In the genomic region with DNA sequence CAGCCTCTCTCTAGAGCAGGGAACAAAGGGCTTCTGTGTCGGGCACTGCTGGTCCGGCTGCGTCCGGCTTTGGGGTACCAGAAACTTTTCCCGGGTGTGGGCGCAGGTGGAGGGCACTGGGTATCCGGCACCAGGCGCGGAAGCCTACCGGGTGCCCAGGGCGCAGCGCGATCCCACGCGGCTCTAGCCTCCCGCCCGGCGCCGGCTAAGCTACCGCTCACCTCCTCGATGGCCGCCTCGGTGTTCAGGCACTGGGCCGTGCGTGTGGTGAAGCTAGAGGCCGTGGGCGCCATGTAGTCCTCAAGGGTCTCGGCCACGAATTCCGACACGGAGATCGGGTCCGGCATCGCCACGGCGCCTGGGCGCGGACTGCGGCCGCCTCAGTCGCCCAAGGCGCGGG, we compare ENCODE assay signal across 8 mouse cellular contexts.
DNase-seq lines count a peak whose midpoint lies in the region; ATAC-seq and TF ChIP-seq lines count a peak whose summit lies in the region.
"Not testable (repeated sequence)": the region's sequence is repeated elsewhere in the genome, so short reads cannot be mapped to it uniquely, and the experiment has no call there.

No protein-coding gene starts in this region.

- not testable (repeated sequence) for ATAC-seq in heart, embryonic 15.5 days (replicated peaks; ENCODE audit: insufficient number of reproducible peaks, insufficient read depth, low FRiP score, low read depth); intestine, postnatal 0 days; limb, embryonic 13.5 days (ENCODE audit: low FRiP score, low read depth)

- peak overlapping the region; percentile 37 for H3K4me2 ChIP-seq in heart, embryonic 15.5 days
- peak overlapping the region; percentile 60 for H3K4me2 ChIP-seq in intestine, postnatal 0 days (replicated peaks; ENCODE audit: low read depth)
- peak overlapping the region; percentile 55 for H3K4me2 ChIP-seq in limb, embryonic 13.5 days (replicated peaks)

- H3K36me3 ChIP-seq in forebrain, embryonic 10.5 days (replicated peaks); heart, embryonic 15.5 days; intestine, postnatal 0 days (ENCODE audit: control insufficient read depth, insufficient read depth); limb, embryonic 13.5 days: not testable (repeated sequence)

- H3K27me3 ChIP-seq in forebrain, embryonic 10.5 days (ENCODE audit: poor library complexity, severe bottlenecking); heart, embryonic 15.5 days; intestine, postnatal 0 days (replicated peaks; ENCODE audit: control insufficient read depth, insufficient read depth, low read length); limb, embryonic 13.5 days: not testable (repeated sequence)

- 17% methylated on average over 31 of the region's 43 CpGs for WGBS in forebrain, embryonic 10.5 days
- 7% methylated on average over 30 of the region's 43 CpGs for WGBS in heart, embryonic 15.5 days
- WGBS in intestine, postnatal 0 days, result 1% methylated on average over 18 of the region's 43 CpGs
- WGBS in limb, embryonic 13.5 days, result 6% methylated on average over 39 of the region's 43 CpGs

- not testable (repeated sequence) for H3K4me1 ChIP-seq in forebrain, embryonic 10.5 days; heart, embryonic 15.5 days (replicated peaks); intestine, postnatal 0 days (replicated peaks; ENCODE audit: control insufficient read depth, insufficient read depth, low read length); limb, embryonic 13.5 days

- not testable (repeated sequence) for TF ChIP-seq CTCF in intestine, postnatal 0 days (IDR thresholded peaks at IDR 0.05; ENCODE audit: low read depth)

- peaks cover 17% of the 10 kb centered on the region for H3K9me3 ChIP-seq in forebrain, embryonic 10.5 days
- H3K9me3 ChIP-seq in heart, embryonic 15.5 days (replicated peaks); intestine, postnatal 0 days (ENCODE audit: control insufficient read depth); limb, embryonic 13.5 days: not testable (repeated sequence)

- H3K4me3 ChIP-seq in forebrain, embryonic 10.5 days, result peak overlapping the region; percentile 45
- peak overlapping the region; percentile 27 for H3K4me3 ChIP-seq in heart, embryonic 15.5 days
- peak overlapping the region; percentile 38 for H3K4me3 ChIP-seq in intestine, postnatal 0 days (ENCODE audit: low read depth, low read length)
- peak overlapping the region; percentile 43 for H3K4me3 ChIP-seq in limb, embryonic 13.5 days

- peak; percentile 1 for DNase-seq in adrenal gland, adult 8-10 months
- peak; percentile 12 for DNase-seq in forebrain, embryonic 10.5 days (ENCODE audit: extremely low spot score, low spot score)
- DNase-seq in mesoderm, embryonic 11.5 days (ENCODE audit: low read depth, low spot score), result peak; percentile 0
- DNase-seq in retina, embryonic 14.5 days (ENCODE audit: low spot score), result peak; percentile 1
- peak; percentile 3 for DNase-seq in urinary bladder, postnatal 14 days (ENCODE audit: low spot score)

- H3K27ac ChIP-seq in forebrain, embryonic 10.5 days; heart, embryonic 15.5 days; intestine, postnatal 0 days (ENCODE audit: low read depth, low read length); limb, embryonic 13.5 days: not testable (repeated sequence)

- H3K9ac ChIP-seq in heart, embryonic 15.5 days; intestine, postnatal 0 days (ENCODE audit: low read depth, low read length): not testable (repeated sequence)
- H3K9ac ChIP-seq in limb, embryonic 13.5 days, result peak overlapping the region; percentile 31
